In genomic region chr6:137072256-137072655, GRCm38 (mm10) we compare ENCODE assay signal across 32 mouse cellular contexts.
A peak's percentile ranks its signal among the peaks of the same experiment; 100 is the strongest.
DNase-seq lines count a peak whose midpoint lies in the region; ATAC-seq and TF ChIP-seq lines count a peak whose summit lies in the region.
"Had no signal": no experiment of that assay in that cellular context is flagged by ENCODE, and none has a peak within 500 bp of the region (broad histone marks: within the 10 kb centered on the region; RNA-seq: fewer than 3 reads in every experiment).

No protein-coding gene starts in this region.

- no peaks in the 10 kb centered on the region for H3K4me1 ChIP-seq in liver, postnatal 0 days (ENCODE audit: insufficient read depth)
- H3K4me1 ChIP-seq in liver, embryonic 12.5 days: no peaks in the 10 kb centered on the region
- no peaks in the 10 kb centered on the region for H3K4me1 ChIP-seq in forebrain, embryonic 12.5 days
- H3K4me1 ChIP-seq: embryonic facial prominence, embryonic 10.5 days; forebrain, embryonic 13.5 days; heart, embryonic 12.5 days; heart, embryonic 15.5 days; hindbrain, embryonic 13.5 days; intestine, embryonic 15.5 days had no signal

- no peaks in the 10 kb centered on the region for H3K36me3 ChIP-seq in liver, postnatal 0 days (replicated peaks; ENCODE audit: insufficient read depth, low read length)
- H3K36me3 ChIP-seq in liver, embryonic 12.5 days: no peaks in the 10 kb centered on the region
- H3K36me3 ChIP-seq in forebrain, embryonic 12.5 days (replicated peaks): no peaks in the 10 kb centered on the region
- H3K36me3 ChIP-seq: embryonic facial prominence, embryonic 10.5 days; embryonic facial prominence, embryonic 13.5 days; G1E; heart, embryonic 12.5 days; heart, embryonic 15.5 days; hindbrain, embryonic 10.5 days; hindbrain, embryonic 13.5 days; intestine, embryonic 15.5 days had no signal

- no peak overlapping the region for H3K9ac ChIP-seq in liver, postnatal 0 days (replicated peaks)
- H3K9ac ChIP-seq in liver, embryonic 12.5 days: no peak overlapping the region
- H3K9ac ChIP-seq in forebrain, embryonic 12.5 days: no peak overlapping the region
- H3K9ac ChIP-seq: embryonic facial prominence, embryonic 13.5 days; forebrain, embryonic 13.5 days; heart, embryonic 12.5 days; heart, embryonic 15.5 days; hindbrain, embryonic 13.5 days; intestine, embryonic 15.5 days had no signal

- H3K4me3 ChIP-seq in liver, postnatal 0 days (ENCODE audit: low read depth, low read length): no peak overlapping the region
- no peak overlapping the region for H3K4me3 ChIP-seq in liver, embryonic 12.5 days
- H3K4me3 ChIP-seq in forebrain, embryonic 12.5 days (replicated peaks): no peak overlapping the region
- H3K4me3 ChIP-seq: embryonic facial prominence, embryonic 10.5 days; embryonic facial prominence, embryonic 13.5 days; erythroblast, embryonic 14.5 days; forebrain, embryonic 13.5 days; heart, adult 2 months; heart, embryonic 12.5 days; heart, embryonic 15.5 days; hindbrain, embryonic 10.5 days; hindbrain, embryonic 13.5 days; intestine, embryonic 15.5 days had no signal

- 57% methylated on average over 8 of the region's 8 CpGs for WGBS in liver, postnatal 0 days (ENCODE audit: insufficient replicate concordance)
- WGBS in liver, embryonic 12.5 days (ENCODE audit: insufficient replicate concordance): 46% methylated on average over 8 of the region's 8 CpGs
- 67% methylated on average over 8 of the region's 8 CpGs for WGBS in forebrain, embryonic 12.5 days

- H3K9me3 ChIP-seq in liver, postnatal 0 days (ENCODE audit: low read length): no peaks in the 10 kb centered on the region
- H3K9me3 ChIP-seq in liver, embryonic 12.5 days (replicated peaks): no peaks in the 10 kb centered on the region
- H3K9me3 ChIP-seq in forebrain, embryonic 12.5 days: no peaks in the 10 kb centered on the region
- H3K9me3 ChIP-seq: embryonic facial prominence, embryonic 10.5 days; embryonic facial prominence, embryonic 13.5 days; forebrain, embryonic 13.5 days; heart, embryonic 12.5 days; heart, embryonic 15.5 days; hindbrain, embryonic 10.5 days; hindbrain, embryonic 13.5 days; intestine, embryonic 15.5 days had no signal

- no peaks in the 10 kb centered on the region for H3K27me3 ChIP-seq in liver, postnatal 0 days (ENCODE audit: insufficient read depth, low read length)
- no peaks in the 10 kb centered on the region for H3K27me3 ChIP-seq in liver, embryonic 12.5 days (replicated peaks)
- H3K27me3 ChIP-seq in forebrain, embryonic 12.5 days: no peaks in the 10 kb centered on the region
- H3K27me3 ChIP-seq: CH12.LX; embryonic facial prominence, embryonic 13.5 days; forebrain, embryonic 13.5 days; heart, embryonic 12.5 days; heart, embryonic 15.5 days; hindbrain, embryonic 13.5 days; intestine, embryonic 15.5 days had no signal

- TF ChIP-seq EP300 in liver, postnatal 0 days (IDR thresholded peaks at IDR 0.05; ENCODE audit: low read depth): no peak

- no peak overlapping the region for H3K27ac ChIP-seq in liver, postnatal 0 days (ENCODE audit: low read depth)
- H3K27ac ChIP-seq in liver, embryonic 12.5 days: no peak overlapping the region
- no peak overlapping the region for H3K27ac ChIP-seq in forebrain, embryonic 12.5 days
- H3K27ac ChIP-seq: embryonic facial prominence, embryonic 10.5 days; embryonic facial prominence, embryonic 13.5 days; forebrain, embryonic 13.5 days; heart, adult 2 months; heart, embryonic 15.5 days; hindbrain, embryonic 10.5 days; hindbrain, embryonic 13.5 days; intestine, embryonic 15.5 days had no signal

- peak; percentile 29 for DNase-seq in adrenal gland, adult 2 months
- DNase-seq in adrenal gland, postnatal 25 days: no peak
- peak; percentile 11 for DNase-seq in liver, postnatal 0 days
- peak; percentile 14 for DNase-seq in Muller cell, postnatal 12 days (ENCODE audit: inconsistent ontology term)
- DNase-seq: adrenal gland, postnatal 14 days; B cell, adult 2 months; cerebellum, adult 11-12 months; cerebellum, adult 8-10 months; cerebellum, postnatal 36 days; embryo, embryonic 11 days; gastrocnemius, postnatal 10 days; gastrocnemius, postnatal 36 days; heart, adult 2 months; heart, postnatal 10 days; heart, postnatal 36 days; kidney, adult 11 months; kidney, adult 8-10 months had no signal

- no peak overlapping the region for H3K4me2 ChIP-seq in liver, postnatal 0 days (ENCODE audit: low read depth, low read length)
- H3K4me2 ChIP-seq in liver, embryonic 12.5 days: no peak overlapping the region
- H3K4me2 ChIP-seq in forebrain, embryonic 12.5 days: no peak overlapping the region
- H3K4me2 ChIP-seq: embryonic facial prominence, embryonic 13.5 days; forebrain, embryonic 13.5 days; heart, embryonic 12.5 days; heart, embryonic 15.5 days; hindbrain, embryonic 13.5 days; intestine, embryonic 15.5 days had no signal

- no peak for ATAC-seq in liver, postnatal 0 days
- no peak for ATAC-seq in liver, embryonic 12.5 days
- ATAC-seq in forebrain, embryonic 12.5 days (ENCODE audit: low FRiP score): no peak
- ATAC-seq: forebrain, embryonic 13.5 days; forebrain, embryonic 16.5 days; hindbrain, embryonic 16.5 days; intestine, embryonic 15.5 days had no signal

- TF ChIP-seq CTCF in liver, postnatal 0 days (IDR thresholded peaks at IDR 0.05; ENCODE audit: low read depth): no peak
